ENCODE assay signal across 8 mouse cellular contexts in the genomic region with DNA sequence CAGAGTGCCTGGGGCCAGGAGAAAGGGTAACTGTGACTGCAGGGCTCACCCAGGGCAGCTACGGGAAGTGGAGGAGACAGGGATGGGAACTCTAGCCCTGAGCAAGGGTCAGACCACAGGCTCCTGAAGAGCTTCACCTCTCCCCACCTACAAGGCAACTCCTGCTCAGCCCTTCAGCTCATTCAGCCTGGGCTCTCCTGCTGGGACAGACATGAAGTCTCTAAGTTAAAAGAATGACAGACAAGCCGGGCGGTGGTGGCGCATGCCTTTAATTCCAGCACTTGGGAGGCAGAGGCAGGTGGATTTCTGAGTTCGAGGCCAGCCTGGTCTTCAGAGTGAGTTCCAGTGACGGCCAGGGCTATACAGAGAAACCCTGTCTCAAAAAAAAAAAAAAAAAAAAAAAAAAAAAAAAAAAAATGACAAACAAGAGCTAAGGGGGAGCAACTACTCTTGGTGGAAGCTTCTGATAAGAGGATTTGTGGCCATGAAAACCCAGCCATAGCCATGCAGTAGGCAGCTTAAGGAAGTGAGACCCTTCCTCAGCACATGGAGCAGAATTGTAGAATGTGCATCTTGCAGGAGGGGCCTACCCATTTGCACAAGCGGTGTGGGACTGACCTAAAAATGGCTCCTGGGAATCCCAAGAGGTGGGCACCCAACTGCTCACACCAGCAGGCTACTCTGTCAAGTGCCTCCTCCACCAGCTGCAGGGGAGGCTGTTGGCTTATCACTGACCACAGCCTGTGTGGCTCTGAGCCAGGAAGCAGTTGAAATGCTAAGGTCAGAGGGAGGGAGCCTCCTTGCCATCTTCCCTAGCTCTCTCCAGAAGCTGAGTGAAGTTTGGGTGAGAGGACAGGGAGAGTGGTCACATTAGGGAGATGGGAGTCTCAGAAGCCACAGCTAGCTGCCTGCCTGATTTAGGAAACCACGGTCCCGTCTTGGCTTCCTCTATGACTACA. TPM values are rescaled to one million over a fixed set of nuclear protein-coding genes. Genes with fewer than 3 reads are reported as not detected.
A peak's percentile ranks its signal among the peaks of the same experiment; 100 is the strongest.
DNase-seq lines count a peak whose midpoint lies in the region; ATAC-seq and TF ChIP-seq lines count a peak whose summit lies in the region.

No protein-coding gene starts in this region.

- no peak overlapping the region for H3K4me3 ChIP-seq in heart, embryonic 11.5 days (ENCODE audit: low read depth, low read length)
- H3K4me3 ChIP-seq in hindbrain, embryonic 14.5 days (replicated peaks; ENCODE audit: low read length): peak overlapping the region; percentile 75; the same call in 1 of the 2 replicates
- H3K4me3 ChIP-seq in midbrain, postnatal 0 days (ENCODE audit: low read depth, low read length): 0 out of 2 replicates have a peak overlapping the region, but pooled peaks have one; percentile 47

- no peaks in the 10 kb centered on the region for H3K36me3 ChIP-seq in heart, embryonic 11.5 days (ENCODE audit: control insufficient read depth, insufficient read depth, low read length)
- no peaks in the 10 kb centered on the region for H3K36me3 ChIP-seq in hindbrain, embryonic 14.5 days (replicated peaks; ENCODE audit: control insufficient read depth, insufficient read depth)
- H3K36me3 ChIP-seq in midbrain, postnatal 0 days (ENCODE audit: insufficient read depth, low read length): no peaks in the 10 kb centered on the region

- H3K27ac ChIP-seq in heart, embryonic 11.5 days (ENCODE audit: low read depth, low read length): no peak overlapping the region; the same call in 1 of the 2 replicates
- peak overlapping the region; percentile 99; the same call in 1 of the 2 replicates for H3K27ac ChIP-seq in hindbrain, embryonic 14.5 days
- H3K27ac ChIP-seq in midbrain, postnatal 0 days (ENCODE audit: low read depth, low read length): peak overlapping the region; percentile 98; the same call in 1 of the 2 replicates

- no peak for TF ChIP-seq CTCF in midbrain, postnatal 0 days (IDR thresholded peaks at IDR 0.05)

- 0 out of 2 replicates have a peak, but pooled peaks have one; percentile 19 for ATAC-seq in heart, embryonic 11.5 days (replicated peaks; ENCODE audit: insufficient number of reproducible peaks, low FRiP score, low TSS enrichment)
- ATAC-seq in hindbrain, embryonic 14.5 days (ENCODE audit: low FRiP score): no peak
- no peak for ATAC-seq in midbrain, postnatal 0 days (ENCODE audit: low FRiP score)
- ATAC-seq in activated CD4-positive, CD25-positive, alpha-beta regulatory T cell, adult 4 months: no peak

- 59% methylated on average over 9 of the region's 9 CpGs for WGBS in heart, embryonic 11.5 days (ENCODE audit: insufficient replicate concordance)
- WGBS in hindbrain, embryonic 14.5 days: 77% methylated on average over 9 of the region's 9 CpGs
- WGBS in midbrain, postnatal 0 days: 75% methylated on average over 9 of the region's 9 CpGs

- intact Hi-C loops in heart, postnatal 10 days (cut with DNase I): no loop called here

- no peaks in the 10 kb centered on the region for H3K9me3 ChIP-seq in heart, embryonic 11.5 days (replicated peaks; ENCODE audit: control insufficient read depth, low read length)
- no peaks in the 10 kb centered on the region for H3K9me3 ChIP-seq in hindbrain, embryonic 14.5 days (ENCODE audit: control insufficient read depth, low read length)
- no peaks in the 10 kb centered on the region for H3K9me3 ChIP-seq in midbrain, postnatal 0 days (ENCODE audit: low read length)

- DNase-seq in heart, postnatal 10 days: no peak
- DNase-seq in adrenal gland, adult 8-10 months: peak; percentile 43
- DNase-seq in hindbrain, embryonic 14.5 days (ENCODE audit: low spot score): no peak
- DNase-seq in midbrain, postnatal 0 days (ENCODE audit: low spot score): no peak
- no peak for DNase-seq in lung, postnatal 4 days
- DNase-seq in frontal cortex, postnatal 10 days (ENCODE audit: low spot score in 2 of 2): no peak

- H3K27me3 ChIP-seq in heart, embryonic 11.5 days (ENCODE audit: control insufficient read depth, insufficient read depth, low read length): peaks cover 44% of the 10 kb centered on the region
- H3K27me3 ChIP-seq in hindbrain, embryonic 14.5 days (ENCODE audit: control insufficient read depth, insufficient read depth, low read length): no peaks in the 10 kb centered on the region
- H3K27me3 ChIP-seq in midbrain, postnatal 0 days (ENCODE audit: insufficient read depth, low read length): no peaks in the 10 kb centered on the region

- peak overlapping the region; percentile 17; the same call in 1 of the 2 replicates for H3K4me2 ChIP-seq in heart, embryonic 11.5 days
- peak overlapping the region; percentile 92 for H3K4me2 ChIP-seq in hindbrain, embryonic 14.5 days (replicated peaks)
- peak overlapping the region; percentile 89 for H3K4me2 ChIP-seq in midbrain, postnatal 0 days (ENCODE audit: low read depth, low read length, poor library complexity, severe bottlenecking)

- H3K9ac ChIP-seq in heart, embryonic 11.5 days (ENCODE audit: low read depth, low read length): no peak overlapping the region
- H3K9ac ChIP-seq in hindbrain, embryonic 14.5 days: peak overlapping the region; percentile 99
- peak overlapping the region; percentile 77; the same call in 1 of the 2 replicates for H3K9ac ChIP-seq in midbrain, postnatal 0 days (replicated peaks; ENCODE audit: low read length, poor library complexity, severe bottlenecking)

- peaks cover 34% of the 10 kb centered on the region for H3K4me1 ChIP-seq in heart, embryonic 11.5 days (ENCODE audit: control insufficient read depth, insufficient read depth, low read length)
- peaks cover 19% of the 10 kb centered on the region for H3K4me1 ChIP-seq in hindbrain, embryonic 14.5 days (replicated peaks; ENCODE audit: control insufficient read depth, insufficient read depth, low read length)
- peaks cover 14% of the 10 kb centered on the region for H3K4me1 ChIP-seq in midbrain, postnatal 0 days (ENCODE audit: insufficient read depth, low read length)

RNA-seq across cellular contexts. Expression of gene Mc1r, which starts 2.0 kb away (rescaled TPM):
- polyA plus RNA-seq in heart, embryonic 11.5 days (2014; fragmentation: Nextera tagmentation; extraction: Ambion mirVana): 0.06 TPM in 1 of 2 replicates, not detected in the other
- not detected for total RNA-seq in heart, postnatal 10 days (2021)
- under 1 TPM in 1 of 4 experiments, not detected in 3; 0.13 TPM for total RNA-seq in adrenal gland, adult 8-10 months (2022)
- 0.10 and 0.21 TPM in 2 replicates for polyA plus RNA-seq in hindbrain, embryonic 14.5 days (2014; fragmentation: Nextera tagmentation; extraction: Ambion mirVana)
- total RNA-seq in midbrain, postnatal 0 days (2014; rRNA removed): 0.22 TPM in 1 of 2 replicates, not detected in the other
- polyA plus RNA-seq in midbrain, postnatal 0 days (2015; fragmentation: Nextera tagmentation; extraction: Ambion mirVana): 0.09 TPM in 1 of 2 replicates, not detected in the other
- not detected for polyA plus RNA-seq in activated CD4-positive, CD25-positive, alpha-beta regulatory T cell, adult 4 months (2017; shearing (Covaris generic))

RNA-seq across cellular contexts. Expression of gene Tubb3, which starts 2.4 kb away (rescaled TPM):
- polyA plus RNA-seq in heart, embryonic 11.5 days (2014; fragmentation: Nextera tagmentation; extraction: Ambion mirVana): 13.6 and 13.8 TPM in 2 replicates
- total RNA-seq in heart, postnatal 10 days (2021): under 1 TPM; 0.55 to 0.98 TPM
- total RNA-seq in adrenal gland, adult 8-10 months (2022): 1 to 10 TPM; 2.9 to 9.7 (median 6.6) TPM
- 1,715 and 1,766 TPM in 2 replicates for polyA plus RNA-seq in hindbrain, embryonic 14.5 days (2014; fragmentation: Nextera tagmentation; extraction: Ambion mirVana)
- 3,827 and 3,963 TPM in 2 replicates for total RNA-seq in midbrain, postnatal 0 days (2014; rRNA removed)
- 1,921 and 2,058 TPM in 2 replicates for polyA plus RNA-seq in midbrain, postnatal 0 days (2015; fragmentation: Nextera tagmentation; extraction: Ambion mirVana)
- under 1 TPM; 0.53 to 0.68 TPM for polyA plus RNA-seq in activated CD4-positive, CD25-positive, alpha-beta regulatory T cell, adult 4 months (2017; shearing (Covaris generic))

RNA-seq across cellular contexts. Expression of gene Def8, which starts 14.5 kb away (rescaled TPM):
- polyA plus RNA-seq in heart, embryonic 11.5 days (2014; fragmentation: Nextera tagmentation; extraction: Ambion mirVana): 32.2 and 36.1 TPM in 2 replicates
- total RNA-seq in heart, postnatal 10 days (2021): 10 to 100 TPM; 57.2 to 65.2 TPM
- total RNA-seq in adrenal gland, adult 8-10 months (2022): 10 to 100 TPM; 27.8 to 40.1 (median 34.2) TPM
- polyA plus RNA-seq in hindbrain, embryonic 14.5 days (2014; fragmentation: Nextera tagmentation; extraction: Ambion mirVana): 45.3 and 52.2 TPM in 2 replicates
- total RNA-seq in midbrain, postnatal 0 days (2014; rRNA removed): 47.6 and 49.4 TPM in 2 replicates
- 36.4 and 39.4 TPM in 2 replicates for polyA plus RNA-seq in midbrain, postnatal 0 days (2015; fragmentation: Nextera tagmentation; extraction: Ambion mirVana)
- 10 to 100 TPM in 1 of 2 experiments, 1 to 10 TPM in 1; 5.6 to 11.1 TPM for polyA plus RNA-seq in activated CD4-positive, CD25-positive, alpha-beta regulatory T cell, adult 4 months (2017; shearing (Covaris generic))

RNA-seq across cellular contexts. Expression of gene Tcf25, which starts 35.3 kb away (rescaled TPM):
- 148 and 165 TPM in 2 replicates for polyA plus RNA-seq in heart, embryonic 11.5 days (2014; fragmentation: Nextera tagmentation; extraction: Ambion mirVana)
- 100 to 1,000 TPM; 161 to 167 TPM for total RNA-seq in heart, postnatal 10 days (2021)
- total RNA-seq in adrenal gland, adult 8-10 months (2022): 100 to 1,000 TPM; 223 to 301 (median 278) TPM
- 371 and 380 TPM in 2 replicates for polyA plus RNA-seq in hindbrain, embryonic 14.5 days (2014; fragmentation: Nextera tagmentation; extraction: Ambion mirVana)
- total RNA-seq in midbrain, postnatal 0 days (2014; rRNA removed): 538 and 541 TPM in 2 replicates
- 413 and 416 TPM in 2 replicates for polyA plus RNA-seq in midbrain, postnatal 0 days (2015; fragmentation: Nextera tagmentation; extraction: Ambion mirVana)
- polyA plus RNA-seq in activated CD4-positive, CD25-positive, alpha-beta regulatory T cell, adult 4 months (2017; shearing (Covaris generic)): 10 to 100 TPM; 84.9 to 92.3 TPM

Comparison
In these comparisons a context has a peak if more than half of its experiments do, and no peak if none do; other contexts are left out.
1. H3K4me2 ChIP-seq: peak in every context shown above with its lines; median percentile 92 in hindbrain, embryonic 14.5 days; 89 in midbrain, postnatal 0 days; 17 in heart, embryonic 11.5 days.
2. RNA of gene Tubb3, which starts 2.4 kb away (polyA plus RNA-seq): 1,921 to 2,058 TPM in midbrain, postnatal 0 days and 1,715 to 1,766 TPM in hindbrain, embryonic 14.5 days; 13.6 to 13.8 TPM in heart, embryonic 11.5 days and 0.53 to 0.68 TPM in activated CD4-positive, CD25-positive, alpha-beta regulatory T cell, adult 4 months; every median in the first group is over 100 times any median in the second.